Mouse (Mus musculus) megakaryocyte progenitor cell, adult 5-6 weeks (primary cell): ENCODE measurements around the gene Gm28635. TPM values are rescaled to one million over a fixed set of nuclear protein-coding genes. Genes with fewer than 3 reads are reported as not detected.

Source experiments
- ATAC-seq: replicated peaks from 2 replicates; pipeline ENCODE4 v1.8.0; 2016; ENCODE audit warnings: mild to moderate bottlenecking, moderate TSS enrichment, inconsistent platforms; ENCODE audit not compliant: poor library complexity
- total RNA-seq, 2 experiments: library from RNA; stranded (forward) in 1 of 2; stranded (reverse) in 1 of 2; fragments of 157-497, 149-512 nt in 1 of 2; fragments of 200-1000 nt in 1 of 2; gene quantifications; 2 replicates each; pipeline versions ENCODE4 v1.2.3 to v1.2.4; 2015 to 2017

Gm28635 gene
- total RNA-seq, 2 experiments from 2014 or later, result not detected

- ATAC-seq, result no peak
Observed at GRCm38 (mm10) chr2:84599270-84599888, 78.5 kb downstream of the Gm28635 start.

- ATAC-seq, result no peak
Observed at GRCm38 (mm10) chr2:84597123-84597522, 80.7 kb downstream of the Gm28635 start.

- ATAC-seq, result peak; percentile 83
Observed at GRCm38 (mm10) chr2:84592801-84593200, 85.0 kb downstream of the Gm28635 start.

GRCm38 (mm10) chr2:84585700-84586099, 92.1 kb downstream of the Gm28635 start:
- ATAC-seq, result no peak

- no peak for ATAC-seq
Observed at GRCm38 (mm10) chr2:84582286-84582685, 95.6 kb downstream of the Gm28635 start.

- peak; percentile 71; the same call in 1 of the 2 replicates for ATAC-seq
Observed at GRCm38 (mm10) chr2:84581208-84581607, 96.6 kb downstream of the Gm28635 start.

GRCm38 (mm10) chr2:84579311-84579710, 98.5 kb downstream of the Gm28635 start:
- no peak for ATAC-seq

- no peak for ATAC-seq
Observed at GRCm38 (mm10) chr2:84574130-84574529, 103.7 kb downstream of the Gm28635 start.

- ATAC-seq, result peak; percentile 72
Observed at GRCm38 (mm10) chr2:84556888-84557514, 120.8 kb downstream of the Gm28635 start.

Other genes with a start within 250 kb of the Gm28635 start
- 68.1 and 70.0 TPM in 2 replicates for gene Tfpi, start 201.3 kb downstream of the Gm28635 start, total RNA-seq (2015)
- gene Tfpi, start 201.3 kb downstream of the Gm28635 start, total RNA-seq (2017), result 56.1 and 62.7 TPM in 2 replicates
- gene Ctnnd1, start 27.3 kb downstream of the Gm28635 start, total RNA-seq (2015), result 21.2 and 26.8 TPM in 2 replicates
- 18.4 and 27.5 TPM in 2 replicates for gene Ctnnd1, start 27.3 kb downstream of the Gm28635 start, total RNA-seq (2017)
- gene Btbd18, start 19.0 kb downstream of the Gm28635 start, total RNA-seq (2015), result not detected in 2 replicates
- not detected in 2 replicates for gene Btbd18, start 19.0 kb downstream of the Gm28635 start, total RNA-seq (2017)
- 251 and 263 TPM in 2 replicates for gene Selenoh, start 7.3 kb downstream of the Gm28635 start, total RNA-seq (2015)
- 122 and 127 TPM in 2 replicates for gene Selenoh, start 7.3 kb downstream of the Gm28635 start, total RNA-seq (2017)
- gene Med19, start 361 bp upstream of the Gm28635 start, total RNA-seq (2015), result 30.8 and 40.2 TPM in 2 replicates
- gene Med19, start 361 bp upstream of the Gm28635 start, total RNA-seq (2017), result 21.4 and 26.4 TPM in 2 replicates
- gene Tmx2, start 1.1 kb upstream of the Gm28635 start, total RNA-seq (2015), result 75.6 and 78.6 TPM in 2 replicates
- gene Tmx2, start 1.1 kb upstream of the Gm28635 start, total RNA-seq (2017), result 48.1 and 51.0 TPM in 2 replicates
- 44.0 and 46.1 TPM in 2 replicates for gene Zdhhc5, start 37.1 kb upstream of the Gm28635 start, total RNA-seq (2015)
- 29.1 and 30.6 TPM in 2 replicates for gene Zdhhc5, start 37.1 kb upstream of the Gm28635 start, total RNA-seq (2017)
- 42.5 and 44.7 TPM in 2 replicates for gene Clp1, start 49.3 kb upstream of the Gm28635 start, total RNA-seq (2015)
- 37.3 and 43.5 TPM in 2 replicates for gene Clp1, start 49.3 kb upstream of the Gm28635 start, total RNA-seq (2017)
- 0.07 and 0.12 TPM in 2 replicates for gene Ypel4, start 56.0 kb upstream of the Gm28635 start, total RNA-seq (2015)
- 0.27 TPM in 1 of 2 replicates, not detected in the other for gene Ypel4, start 56.0 kb upstream of the Gm28635 start, total RNA-seq (2017)
- 0.39 TPM in 1 of 2 replicates, not detected in the other for gene Gm19426, start 65.6 kb upstream of the Gm28635 start, total RNA-seq (2015)
- not detected in 2 replicates for gene Gm19426, start 65.6 kb upstream of the Gm28635 start, total RNA-seq (2017)
- gene Serping1, start 97.4 kb upstream of the Gm28635 start, total RNA-seq (2015), result 0.22 TPM in 1 of 2 replicates, not detected in the other
- gene Serping1, start 97.4 kb upstream of the Gm28635 start, total RNA-seq (2017), result not detected in 2 replicates
- 9.6 and 11.2 TPM in 2 replicates for gene Ube2l6, start 120.8 kb upstream of the Gm28635 start, total RNA-seq (2015)
- 8.5 and 12.7 TPM in 2 replicates for gene Ube2l6, start 120.8 kb upstream of the Gm28635 start, total RNA-seq (2017)
- gene Smtnl1, start 144.6 kb upstream of the Gm28635 start, total RNA-seq (2015), result not detected in 2 replicates
- 0.24 TPM in 1 of 2 replicates, not detected in the other for gene Smtnl1, start 144.6 kb upstream of the Gm28635 start, total RNA-seq (2017)
- 40.2 and 55.6 TPM in 2 replicates for gene Timm10, start 149.0 kb upstream of the Gm28635 start, total RNA-seq (2015)
- gene Timm10, start 149.0 kb upstream of the Gm28635 start, total RNA-seq (2017), result 39.6 and 46.2 TPM in 2 replicates
- 25.7 and 33.4 TPM in 2 replicates for gene Slc43a1, start 160.8 kb upstream of the Gm28635 start, total RNA-seq (2015)
- gene Slc43a1, start 160.8 kb upstream of the Gm28635 start, total RNA-seq (2017), result 14.2 and 15.0 TPM in 2 replicates
- gene Rtn4rl2, start 208.7 kb upstream of the Gm28635 start, total RNA-seq (2015), result not detected in 2 replicates
- not detected in 2 replicates for gene Rtn4rl2, start 208.7 kb upstream of the Gm28635 start, total RNA-seq (2017)